Mouse (Mus musculus): ENCODE data around the gene Chst3. TPM values are rescaled to one million over a fixed set of nuclear protein-coding genes. Genes with fewer than 3 reads are reported as not detected.
"Not testable (repeated sequence)": the region's sequence is repeated elsewhere in the genome, so short reads cannot be mapped to it uniquely, and the experiment has no call there.

The Chst3 gene
- 1 to 10 TPM; 2.8 to 3.0 TPM for total RNA-seq (2021)
- long read RNA-seq, experiment 1, partial matches to known transcripts: 0 of 2 reads
- long read RNA-seq, experiment 1, other reads (novel, unspliced or antisense): 2 of 2 reads
- long read RNA-seq, experiment 2, partial matches to known transcripts: 0 of 3 reads
- long read RNA-seq, experiment 2, other reads (novel, unspliced or antisense): 3 of 3 reads

GRCm38 (mm10) chr10:60218591-60219499 is at the start of gene Chst3:
Gene Chst3 (minus strand): TSS chr10:60219260.
- DNase-seq: peak; percentile 73

- no peak for DNase-seq
Measured at GRCm38 (mm10) chr10:60268738-60269137, 49.7 kb upstream of the Chst3 start.

GRCm38 (mm10) chr10:60266842-60267401 is 47.9 kb upstream of the Chst3 start:
- DNase-seq: no peak

- peak; percentile 65 for DNase-seq
Measured at GRCm38 (mm10) chr10:60265252-60265651, 46.2 kb upstream of the Chst3 start.

- DNase-seq: no peak
Measured at GRCm38 (mm10) chr10:60263351-60263750, 44.3 kb upstream of the Chst3 start.

GRCm38 (mm10) chr10:60262386-60262785 is 43.3 kb upstream of the Chst3 start:
- DNase-seq: peak; percentile 95

- DNase-seq: no peak
Measured at GRCm38 (mm10) chr10:60261530-60261929, 42.5 kb upstream of the Chst3 start.

GRCm38 (mm10) chr10:60260557-60261294 is 41.7 kb upstream of the Chst3 start:
- DNase-seq: no peak

GRCm38 (mm10) chr10:60257261-60257825 is 38.3 kb upstream of the Chst3 start:
- no peak for DNase-seq

- no peak for DNase-seq
Measured at GRCm38 (mm10) chr10:60256088-60256487, 37.0 kb upstream of the Chst3 start.

GRCm38 (mm10) chr10:60252606-60253005 is 33.5 kb upstream of the Chst3 start:
- peak; percentile 50 for DNase-seq

- no peak for DNase-seq
Measured at GRCm38 (mm10) chr10:60252187-60252586, 33.1 kb upstream of the Chst3 start.

GRCm38 (mm10) chr10:60250426-60250965 is 31.4 kb upstream of the Chst3 start:
- DNase-seq: no peak

- not testable (repeated sequence) for DNase-seq
Measured at GRCm38 (mm10) chr10:60248345-60248744, 29.3 kb upstream of the Chst3 start.

- DNase-seq: peak; percentile 76
Measured at GRCm38 (mm10) chr10:60246519-60246918, 27.5 kb upstream of the Chst3 start.

- DNase-seq: no peak
Measured at GRCm38 (mm10) chr10:60245635-60246034, 26.6 kb upstream of the Chst3 start.

- DNase-seq: peak; percentile 93
Measured at GRCm38 (mm10) chr10:60245041-60245440, 26.0 kb upstream of the Chst3 start.

GRCm38 (mm10) chr10:60243941-60244340 is 24.9 kb upstream of the Chst3 start:
- DNase-seq: no peak

GRCm38 (mm10) chr10:60240416-60240815 is 21.4 kb upstream of the Chst3 start:
- no peak for DNase-seq

- DNase-seq: peak; percentile 78
Measured at GRCm38 (mm10) chr10:60237475-60238154, 18.6 kb upstream of the Chst3 start.

- not testable (repeated sequence) for DNase-seq
Measured at GRCm38 (mm10) chr10:60235876-60236275, 16.8 kb upstream of the Chst3 start.

Data from adrenal gland, postnatal 10 days (tissue).